In genomic region chr3:142899683-142900082, GRCm38 (mm10) we compare ENCODE assay signal across 12 mouse cellular contexts.
"Had no signal": no experiment of that assay in that cellular context is flagged by ENCODE, and none has a peak within 500 bp of the region (broad histone marks: within the 10 kb centered on the region; RNA-seq: fewer than 3 reads in every experiment).

No protein-coding gene starts in this region.

- H3K4me2 ChIP-seq: limb, embryonic 13.5 days; lung, embryonic 14.5 days; midbrain, embryonic 13.5 days; neural tube, embryonic 15.5 days had no signal

- H3K4me1 ChIP-seq: limb, embryonic 13.5 days; midbrain, embryonic 13.5 days; neural tube, embryonic 15.5 days had no signal

- H3K9me3 ChIP-seq: limb, embryonic 13.5 days; midbrain, embryonic 13.5 days; neural tube, embryonic 15.5 days had no signal

- DNase-seq: layer of hippocampus, adult 9-11 months; layer of hippocampus, postnatal 36 days; lung, embryonic 14.5 days; lung, postnatal 10 days; lung, postnatal 4 days; right cerebral cortex, adult 18-20 months; right cerebral cortex, postnatal 25 days had no signal

- H3K27me3 ChIP-seq: limb, embryonic 13.5 days; megakaryocyte, embryonic 14.5 days; midbrain, embryonic 13.5 days; neural tube, embryonic 15.5 days had no signal

- H3K36me3 ChIP-seq: limb, embryonic 13.5 days; midbrain, embryonic 13.5 days; neural tube, embryonic 15.5 days had no signal

- H3K4me3 ChIP-seq: limb, embryonic 13.5 days; midbrain, embryonic 13.5 days; neural tube, embryonic 15.5 days had no signal

- H3K27ac ChIP-seq: kidney, postnatal 0 days; limb, embryonic 13.5 days; midbrain, embryonic 13.5 days; neural tube, embryonic 15.5 days had no signal

- ATAC-seq: midbrain, embryonic 13.5 days had no signal

- H3K9ac ChIP-seq: limb, embryonic 13.5 days; lung, embryonic 14.5 days; midbrain, embryonic 13.5 days; neural tube, embryonic 15.5 days had no signal
